Mouse (Mus musculus) adrenal gland, postnatal 25 days (tissue): ENCODE data around the gene Gm10644. TPM values are rescaled to one million over a fixed set of nuclear protein-coding genes. Genes with fewer than 3 reads are reported as not detected.

ENCODE experiments used
- DNase-seq: peaks from one replicate; pipeline ENCODE4 v3.0.0; 2021; ENCODE audit warnings: mixed read lengths
- microRNA-seq, 2 experiments: library from miRNA; unstranded; fragments of <30 nt; microRNA quantifications; one replicate each; pipeline ENCODE4 v1.2.0; 2021
- total RNA-seq: library from RNA; stranded (reverse); gene quantifications from 2 replicates; pipeline ENCODE4 v1.2.3, GENCODE M21; 2021

The Gm10644 gene
- total RNA-seq, 1 experiment from 2014 or later, result 3.2 TPM

- DNase-seq, result peak; percentile 61
Measured at GRCm38 (mm10) chr8:83897211-83897610, 57.8 kb downstream of the Gm10644 start.

DNA sequence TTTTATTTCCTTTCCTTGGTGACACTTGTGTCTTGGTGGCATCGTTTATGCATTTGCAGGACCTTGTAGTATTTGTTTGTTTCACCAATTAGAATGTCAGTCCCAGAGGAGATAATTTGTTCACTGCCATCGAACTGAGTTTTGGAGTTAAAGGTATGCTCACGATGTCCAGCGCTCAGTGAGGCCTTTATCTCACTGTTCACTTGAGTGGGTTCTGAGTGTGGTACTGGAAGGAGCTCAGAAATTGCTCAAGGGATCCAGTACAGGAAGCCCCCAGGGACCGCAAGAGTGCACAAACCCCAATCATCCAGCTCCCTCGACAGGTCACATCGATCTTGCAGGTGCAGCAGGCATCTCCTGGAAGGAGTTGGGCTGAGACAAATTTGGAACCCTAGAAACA lies 58.5 kb downstream of the Gm10644 start:
- DNase-seq, result no peak

DNA sequence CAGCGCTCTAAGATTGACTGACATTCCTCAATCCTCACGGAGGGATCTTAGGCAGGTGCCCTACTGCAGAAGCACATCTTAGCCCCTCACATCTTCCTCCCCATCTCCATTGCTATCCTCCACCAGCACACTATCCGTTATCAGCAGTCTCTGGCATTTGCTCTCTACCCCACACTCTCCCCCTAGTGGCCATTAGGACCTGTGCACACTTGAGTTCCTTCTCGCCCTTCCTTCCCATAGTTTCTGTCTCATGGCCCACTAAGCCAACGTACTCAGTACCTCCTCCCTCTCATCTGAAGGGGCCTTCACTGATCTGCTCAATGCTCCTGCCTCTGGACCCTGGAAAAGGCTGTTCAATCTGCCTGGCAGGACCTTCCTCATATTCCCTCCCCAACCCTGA lies 59.1 kb downstream of the Gm10644 start:
- DNase-seq, result no peak

- DNase-seq, result peak; percentile 82
Measured at GRCm38 (mm10) chr8:83893915-83894314, 61.1 kb downstream of the Gm10644 start.

- DNase-seq, result no peak
Measured at GRCm38 (mm10) chr8:83892061-83892460, 62.9 kb downstream of the Gm10644 start.

DNA sequence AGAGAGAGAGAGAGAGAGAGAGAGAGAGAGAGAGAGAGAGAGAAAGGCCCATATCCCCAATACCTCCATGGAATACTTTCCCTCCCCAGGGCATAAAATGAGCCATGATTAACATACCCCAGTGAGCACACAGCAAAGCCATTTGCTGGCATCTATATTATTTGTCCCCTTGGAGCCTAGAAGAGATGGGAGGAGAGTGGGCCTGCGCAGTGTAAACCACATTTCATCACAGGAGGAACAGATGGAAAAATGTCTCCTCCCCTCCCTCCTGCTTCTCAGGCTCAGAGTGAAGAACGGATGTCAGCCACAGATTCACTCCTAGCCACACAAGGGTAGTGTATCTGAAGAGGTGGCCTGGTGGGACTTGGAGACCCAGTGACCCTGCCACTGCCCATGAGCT lies 66.6 kb downstream of the Gm10644 start:
- no peak for DNase-seq

Small RNA genes lying within 50 kb of the gene (microRNA-seq; reads per million reads assigned to microRNA genes)
- 0 to 0.34 reads per million in 2 experiments for gene Gm44330
- gene Gm44450, result 0 to 0.69 reads per million in 2 experiments

Other genes with a start within 250 kb of the Gm10644 start
- gene Ddx39, start 240.0 kb downstream of the Gm10644 start, total RNA-seq, result 25.7 and 29.5 TPM in 2 replicates
- 28.7 and 40.6 TPM in 2 replicates for gene Adgre5, start 213.9 kb downstream of the Gm10644 start, total RNA-seq
- 73.5 and 114 TPM in 2 replicates for gene Adgrl1, start 55.1 kb downstream of the Gm10644 start, total RNA-seq
- gene Asf1b, start 302 bp upstream of the Gm10644 start, total RNA-seq, result 6.0 and 7.2 TPM in 2 replicates
- gene Prkaca, start 17.8 kb upstream of the Gm10644 start, total RNA-seq, result 284 and 302 TPM in 2 replicates
- gene Samd1, start 42.5 kb upstream of the Gm10644 start, total RNA-seq, result 44.8 and 49.8 TPM in 2 replicates
- 0.67 TPM in 1 of 2 replicates, not detected in the other for gene 1700067K01Rik, start 46.3 kb upstream of the Gm10644 start, total RNA-seq
- not detected in 2 replicates for gene 2210011C24Rik, start 57.0 kb upstream of the Gm10644 start, total RNA-seq
- 0.76 and 1.4 TPM in 2 replicates for gene Palm3, start 66.3 kb upstream of the Gm10644 start, total RNA-seq
- gene Il27ra, start 87.4 kb upstream of the Gm10644 start, total RNA-seq, result 2.5 and 3.6 TPM in 2 replicates
- not detected in 2 replicates for gene Rln3, start 89.8 kb upstream of the Gm10644 start, total RNA-seq
- gene Gm10643, start 109.9 kb upstream of the Gm10644 start, total RNA-seq, result 2.8 and 3.5 TPM in 2 replicates
- gene Rfx1, start 111.6 kb upstream of the Gm10644 start, total RNA-seq, result 23.1 and 26.1 TPM in 2 replicates
- 21.2 and 24.5 TPM in 2 replicates for gene Dcaf15, start 149.6 kb upstream of the Gm10644 start, total RNA-seq
- gene Podnl1, start 170.8 kb upstream of the Gm10644 start, total RNA-seq, result 0.62 and 1.0 TPM in 2 replicates
- 31.4 and 34.9 TPM in 2 replicates for gene Cc2d1a, start 192.7 kb upstream of the Gm10644 start, total RNA-seq
- 0.73 and 1.4 TPM in 2 replicates for gene 4930432K21Rik, start 192.8 kb upstream of the Gm10644 start, total RNA-seq
- gene Nanos3, start 230.0 kb upstream of the Gm10644 start, total RNA-seq, result 1.3 TPM in 1 of 2 replicates, not detected in the other